Mouse (Mus musculus) liver, postnatal 0 days (tissue): Measurements from ENCODE around the gene Plpp3. TPM values are rescaled to one million over a fixed set of nuclear protein-coding genes. Genes with fewer than 3 reads are reported as not detected.
A peak's percentile ranks its signal among the peaks of the same experiment; 100 is the strongest.

Experiments used
- ATAC-seq: fragments of 200-750 bp; cut with Nextera tagmentation; 2 replicates; pipeline ENCODE4 v1.8.0; 2017; ENCODE audit warnings: mild to moderate bottlenecking, moderate library complexity
- DNase-seq: peaks from one replicate; pipeline ENCODE4 v3.0.0-alpha.2; 2016
- H3K27ac ChIP-seq: fragments of 300-500 bp; sonication (generic); 2 replicates; pipeline ENCODE4 v1.5.1; 2014; ENCODE audit warnings: antibody characterized with exemption, moderate library complexity, mild to moderate bottlenecking, low read depth
- H3K27me3 ChIP-seq: fragments of 300-500 bp; sonication (generic); 2 replicates; pipeline ENCODE4 v1.6.1; 2014; ENCODE audit warnings: low read length, control low read depth, mixed read lengths; ENCODE audit not compliant: insufficient read depth
- H3K36me3 ChIP-seq: fragments of 300-500 bp; sonication (generic); replicated peaks from 2 replicates; pipeline ENCODE4 v1.6.1; 2014; ENCODE audit warnings: mild to moderate bottlenecking, control low read depth, low read length, moderate library complexity, mixed read lengths; ENCODE audit not compliant: insufficient read depth
- H3K4me1 ChIP-seq: fragments of 300-500 bp; sonication (generic); 2 replicates; pipeline ENCODE4 v1.6.1; 2014; ENCODE audit warnings: antibody characterized with exemption, mild to moderate bottlenecking, control low read depth; ENCODE audit not compliant: insufficient read depth
- H3K4me2 ChIP-seq: fragments of 300-500 bp; sonication (generic); 2 replicates; pipeline ENCODE4 v1.6.1; 2014; ENCODE audit warnings: low read depth, mild to moderate bottlenecking, low read length, moderate library complexity, mixed read lengths
- H3K4me3 ChIP-seq: fragments of 300-500 bp; sonication (generic); 2 replicates; pipeline ENCODE4 v1.5.1; 2014; ENCODE audit warnings: low read depth, low read length
- H3K9ac ChIP-seq: fragments of 300-500 bp; sonication (generic); replicated peaks from 2 replicates; pipeline ENCODE4 v1.6.1; 2014; ENCODE audit warnings: mild to moderate bottlenecking, moderate library complexity
- H3K9me3 ChIP-seq: fragments of 300-500 bp; sonication (generic); 2 replicates; pipeline ENCODE4 v1.6.1; 2016; ENCODE audit warnings: mild to moderate bottlenecking, control low read depth, low read length, mixed read lengths
- CTCF ChIP-seq: sonication (generic); IDR thresholded peaks from 2 replicates; pipeline ENCODE4 v1.5.1; 2016; ENCODE audit warnings: antibody characterized with exemption, low read depth
- EP300 ChIP-seq: IDR thresholded peaks from 2 replicates; pipeline ENCODE4 v1.6.1; 2016; ENCODE audit warnings: antibody characterized with exemption, low read depth, mild to moderate bottlenecking
- WGBS: fragments of 180-500 bp; shearing (Covaris S2); extraction: QIAGEN DNeasy Blood & Tissue Kit; methylation state at CpG from one replicate; pipeline ENCODE4 v1.1.7; 2014; ENCODE audit not compliant: insufficient replicate concordance; 5-methylcytosine and 5-hydroxymethylcytosine counted together
- polyA plus RNA-seq: library from polyadenylated mRNA; unstranded; fragments of >200 nt; fragmentation: Nextera tagmentation; extraction: Ambion mirVana; gene quantifications from 2 replicates; pipeline ENCODE4 v1.2.1, GENCODE M21; 2015

Plpp3 gene
- polyA plus RNA-seq, 1 experiment from 2014 or later: 62.4 TPM

- Histone ChIP-seq H3K9ac (no peak overlapping the region), H3K27me3 (no peaks in the 10 kb centered on the region), H3K27ac (no peak overlapping the region), H3K4me1 (peaks cover 18% of the 10 kb centered on the region), H3K36me3 (peaks cover 26% of the 10 kb centered on the region), H3K4me2 (no peak overlapping the region), H3K4me3 (no peak overlapping the region), H3K9me3 (no peaks in the 10 kb centered on the region)
- WGBS: 30% methylated on average over 8 of the region's 8 CpGs
- TF ChIP-seq CTCF (no peak), EP300 (no peak)
- ATAC-seq (peak; percentile 59), DNase-seq (no peak)
Measured at GRCm38 (mm10) chr4:105206995-105207394, 49.8 kb downstream of the Plpp3 start.

- Histone ChIP-seq H3K9me3 (no peaks in the 10 kb centered on the region), H3K4me1 (peaks cover 15% of the 10 kb centered on the region), H3K4me3 (no peak overlapping the region), H3K36me3 (peaks cover 27% of the 10 kb centered on the region), H3K9ac (no peak overlapping the region), H3K27ac (no peak overlapping the region), H3K4me2 (no peak overlapping the region), H3K27me3 (no peaks in the 10 kb centered on the region)
- WGBS: 75% methylated on average over 4 of the region's 4 CpGs
- TF ChIP-seq EP300: no peak
- no peak for TF ChIP-seq CTCF
- no peak for DNase-seq
- no peak for ATAC-seq
Measured at GRCm38 (mm10) chr4:105207641-105208040, 50.5 kb downstream of the Plpp3 start.

- peaks cover 9% of the 10 kb centered on the region; the same call in 1 of the 2 replicates for H3K4me1 ChIP-seq
- H3K27me3 ChIP-seq: no peaks in the 10 kb centered on the region
- WGBS: 84% methylated on average over 5 of the region's 5 CpGs
- H3K9me3 ChIP-seq: no peaks in the 10 kb centered on the region
- H3K36me3 ChIP-seq: peaks cover 29% of the 10 kb centered on the region
- no peak overlapping the region for H3K9ac ChIP-seq
- H3K4me2 ChIP-seq: no peak overlapping the region
- DNase-seq (no peak), ATAC-seq (no peak)
- no peak overlapping the region for H3K4me3 ChIP-seq
- no peak for TF ChIP-seq CTCF
- TF ChIP-seq EP300: no peak
- H3K27ac ChIP-seq: no peak overlapping the region
Measured at GRCm38 (mm10) chr4:105208977-105209376, 51.8 kb downstream of the Plpp3 start.

- no peaks in the 10 kb centered on the region for H3K27me3 ChIP-seq
- no peak for TF ChIP-seq EP300
- no peak for TF ChIP-seq CTCF
- ATAC-seq (no peak), DNase-seq (no peak)
- no peak overlapping the region for H3K9ac ChIP-seq
- peaks cover 24% of the 10 kb centered on the region for H3K36me3 ChIP-seq
- H3K9me3 ChIP-seq: no peaks in the 10 kb centered on the region
- no peak overlapping the region for H3K4me3 ChIP-seq
- H3K4me2 ChIP-seq: no peak overlapping the region
- H3K27ac ChIP-seq: no peak overlapping the region
- peaks cover 16% of the 10 kb centered on the region for H3K4me1 ChIP-seq
Measured at GRCm38 (mm10) chr4:105213314-105213713, 56.2 kb downstream of the Plpp3 start.

GRCm38 (mm10) chr4:105214438-105214837 lies 57.3 kb downstream of the Plpp3 start:
- Histone ChIP-seq H3K9me3 (no peaks in the 10 kb centered on the region), H3K9ac (no peak overlapping the region), H3K4me3 (no peak overlapping the region), H3K27me3 (no peaks in the 10 kb centered on the region), H3K27ac (peak overlapping the region; percentile 91; the same call in 1 of the 2 replicates), H3K36me3 (peaks cover 19% of the 10 kb centered on the region; the same call in 1 of the 2 replicates), H3K4me1 (peaks cover 15% of the 10 kb centered on the region), H3K4me2 (no peak overlapping the region)
- no peak for TF ChIP-seq CTCF
- TF ChIP-seq EP300: no peak
- 72% methylated on average over 1 of the region's 1 CpGs for WGBS
- no peak for ATAC-seq
- DNase-seq: no peak

GRCm38 (mm10) chr4:105215726-105216410 lies 58.7 kb downstream of the Plpp3 start:
- peaks cover 25% of the 10 kb centered on the region for H3K36me3 ChIP-seq
- H3K4me2 ChIP-seq: no peak overlapping the region
- ATAC-seq: peak; percentile 95
- H3K9me3 ChIP-seq: no peaks in the 10 kb centered on the region
- no peak overlapping the region for H3K4me3 ChIP-seq
- peaks cover 16% of the 10 kb centered on the region for H3K4me1 ChIP-seq
- H3K27me3 ChIP-seq: no peaks in the 10 kb centered on the region
- TF ChIP-seq CTCF (no peak), EP300 (peak; percentile 86)
- 56% methylated on average over 12 of the region's 12 CpGs for WGBS
- no peak overlapping the region for H3K9ac ChIP-seq
- peak; percentile 59 for DNase-seq
- peak overlapping the region; percentile 91 for H3K27ac ChIP-seq
